In the genomic region with DNA sequence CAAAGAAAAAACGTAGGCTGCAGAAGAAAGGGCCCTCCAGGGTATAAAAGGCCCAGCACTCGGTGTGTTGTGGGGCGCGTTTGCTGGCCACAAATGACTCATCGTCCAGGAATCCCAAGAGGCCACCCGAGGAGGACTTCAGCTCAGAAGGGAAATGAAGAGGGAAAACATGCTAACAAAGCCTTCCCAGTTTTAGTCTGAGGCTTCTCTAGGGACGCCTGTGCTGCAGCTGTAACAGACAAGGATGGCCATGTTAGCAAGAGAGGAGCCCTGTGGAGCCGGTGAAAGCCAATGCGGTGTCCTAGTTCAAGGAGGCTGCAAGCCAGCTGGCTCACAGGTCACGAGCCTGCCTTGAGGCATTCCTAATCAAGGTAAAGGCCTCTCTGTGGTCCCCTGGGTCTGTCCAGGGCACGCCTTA, we compare ENCODE assay signal across 9 mouse cellular contexts. TPM values are rescaled to one million over a fixed set of nuclear protein-coding genes. Genes with fewer than 3 reads are reported as not detected.
A peak's percentile ranks its signal among the peaks of the same experiment; 100 is the strongest.
DNase-seq lines count a peak whose midpoint lies in the region; ATAC-seq and TF ChIP-seq lines count a peak whose summit lies in the region.
"Had no signal": no experiment of that assay in that cellular context is flagged by ENCODE, and none has a peak within 500 bp of the region (broad histone marks: within the 10 kb centered on the region; RNA-seq: fewer than 3 reads in every experiment).

No protein-coding gene starts in this region.

- H3K4me3 ChIP-seq in liver, adult 2 months (ENCODE audit: insufficient read depth, low read depth, low read length), result no peak overlapping the region
- no peak overlapping the region for H3K4me3 ChIP-seq in liver, embryonic 11.5 days (ENCODE audit: low read depth, low read length)
- no peak overlapping the region for H3K4me3 ChIP-seq in intestine, embryonic 16.5 days (ENCODE audit: low read length)
- no peak overlapping the region for H3K4me3 ChIP-seq in lung, embryonic 16.5 days (ENCODE audit: low read length)

- H3K4me1 ChIP-seq in liver, adult 2 months (ENCODE audit: control insufficient read depth, insufficient read depth, low read length), result peaks cover 9% of the 10 kb centered on the region
- peaks cover 5% of the 10 kb centered on the region; the same call in 1 of the 2 replicates for H3K4me1 ChIP-seq in liver, embryonic 11.5 days (replicated peaks; ENCODE audit: control insufficient read depth, insufficient read depth, low read length)
- peaks cover 20% of the 10 kb centered on the region for H3K4me1 ChIP-seq in intestine, embryonic 16.5 days (ENCODE audit: control insufficient read depth, insufficient read depth, low read length)
- H3K4me1 ChIP-seq in lung, embryonic 16.5 days (replicated peaks; ENCODE audit: control insufficient read depth, insufficient read depth, low read length), result peaks cover 14% of the 10 kb centered on the region

- no peaks in the 10 kb centered on the region for H3K36me3 ChIP-seq in liver, adult 2 months (ENCODE audit: control insufficient read depth, insufficient read depth, low read length)
- no peaks in the 10 kb centered on the region for H3K36me3 ChIP-seq in liver, embryonic 11.5 days (ENCODE audit: control insufficient read depth, insufficient read depth, low read length)
- no peaks in the 10 kb centered on the region for H3K36me3 ChIP-seq in intestine, embryonic 16.5 days (ENCODE audit: control insufficient read depth, insufficient read depth, low read length)
- H3K36me3 ChIP-seq in lung, embryonic 16.5 days (ENCODE audit: control insufficient read depth, insufficient read depth, low read length), result no peaks in the 10 kb centered on the region

- no peaks in the 10 kb centered on the region for H3K9me3 ChIP-seq in liver, embryonic 11.5 days (ENCODE audit: control insufficient read depth, low read length)
- H3K9me3 ChIP-seq in intestine, embryonic 16.5 days (ENCODE audit: control insufficient read depth, low read length), result no peaks in the 10 kb centered on the region
- H3K9me3 ChIP-seq in lung, embryonic 16.5 days (ENCODE audit: control insufficient read depth, low read length), result no peaks in the 10 kb centered on the region

- H3K79me2 ChIP-seq in liver, adult 2 months (ENCODE audit: control insufficient read depth, insufficient read depth, low read length), result no peaks in the 10 kb centered on the region

- peak overlapping the region; percentile 2; the same call in 1 of the 2 replicates for H3K27ac ChIP-seq in liver, adult 2 months (replicated peaks; ENCODE audit: insufficient read depth, low read depth, low read length)
- no peak overlapping the region for H3K27ac ChIP-seq in liver, embryonic 11.5 days (ENCODE audit: low read depth, low read length)
- H3K27ac ChIP-seq in intestine, embryonic 16.5 days (ENCODE audit: low read length), result peak overlapping the region; percentile 95
- peak overlapping the region; percentile 94 for H3K27ac ChIP-seq in lung, embryonic 16.5 days (ENCODE audit: low read length)

- peak; percentile 67 for DNase-seq in liver, adult 2 months (ENCODE audit: extremely low read depth, low read depth, low spot score)
- DNase-seq in liver, embryonic 11.5 days (ENCODE audit: low spot score), result no peak
- peak; percentile 77 for DNase-seq in embryo, embryonic 10.5 days (ENCODE audit: low spot score)
- peak; percentile 98 for DNase-seq in heart, adult 11 months
- peak; percentile 85 for DNase-seq in retina, postnatal 1 day
- DNase-seq in thymus, postnatal 14 days, result no peak

- ATAC-seq in liver, embryonic 11.5 days (replicated peaks; ENCODE audit: low FRiP score), result no peak
- peak; percentile 86 for ATAC-seq in intestine, embryonic 16.5 days
- peak; percentile 81 for ATAC-seq in lung, embryonic 16.5 days (ENCODE audit: low read depth)

- no peak for TF ChIP-seq CTCF in liver, adult 2 months (IDR thresholded peaks at IDR 0.05; ENCODE audit: low read depth, low read length)

- H3K27me3 ChIP-seq in liver, adult 2 months (ENCODE audit: control insufficient read depth, insufficient read depth, low read length), result no peaks in the 10 kb centered on the region
- no peaks in the 10 kb centered on the region for H3K27me3 ChIP-seq in liver, embryonic 11.5 days (replicated peaks; ENCODE audit: control insufficient read depth, insufficient read depth, low read length)
- H3K27me3 ChIP-seq in intestine, embryonic 16.5 days (replicated peaks; ENCODE audit: control insufficient read depth, insufficient read depth, low read length), result no peaks in the 10 kb centered on the region
- no peaks in the 10 kb centered on the region for H3K27me3 ChIP-seq in lung, embryonic 16.5 days (ENCODE audit: control insufficient read depth, insufficient read depth, low read depth, low read length)

- H3K9ac ChIP-seq in liver, adult 2 months (ENCODE audit: low read depth, low read length), result no peak overlapping the region
- no peak overlapping the region for H3K9ac ChIP-seq in liver, embryonic 11.5 days (ENCODE audit: low read depth, low read length)
- H3K9ac ChIP-seq in intestine, embryonic 16.5 days (ENCODE audit: low read depth, low read length), result peak overlapping the region; percentile 59; the same call in 1 of the 2 replicates
- H3K9ac ChIP-seq in lung, embryonic 16.5 days (ENCODE audit: low read length), result peak overlapping the region; percentile 49

- no peak overlapping the region for H3K4me2 ChIP-seq in liver, embryonic 11.5 days
- peak overlapping the region; percentile 30 for H3K4me2 ChIP-seq in intestine, embryonic 16.5 days (ENCODE audit: low read depth, low read length)
- peak overlapping the region; percentile 32 for H3K4me2 ChIP-seq in lung, embryonic 16.5 days (ENCODE audit: low read depth, low read length)

- 33% methylated on average over 11 of the region's 11 CpGs for WGBS in liver, adult 2 months
- 19% methylated on average over 11 of the region's 11 CpGs for WGBS in liver, embryonic 11.5 days
- whole genome bisulfite sequencing in intestine, embryonic 16.5 days, result 13% methylated on average over 11 of the region's 11 CpGs
- 10% methylated on average over 11 of the region's 11 CpGs for WGBS in lung, embryonic 16.5 days

- TF ChIP-seq POLR2A in liver, adult 2 months (IDR thresholded peaks at IDR 0.05; ENCODE audit: extremely low read depth, insufficient read depth, low read length), result no peak

RNA-seq across cellular contexts. Expression of gene 1810062G17Rik, which starts 6.0 kb away (rescaled TPM):
- total RNA-seq in liver, adult 2 months (2014; rRNA removed), result 1.4 and 1.7 TPM in 2 replicates
- 0.87 and 0.91 TPM in 2 replicates for polyA plus RNA-seq in liver, adult 2 months (2012; rRNA removed)
- polyA plus RNA-seq in liver, embryonic 11.5 days (2014; fragmentation: Nextera tagmentation; extraction: Ambion mirVana), result 0.48 and 0.75 TPM in 2 replicates
- 1.6 and 2.3 TPM in 2 replicates for polyA plus RNA-seq in intestine, embryonic 16.5 days (2015; fragmentation: Nextera tagmentation; extraction: Ambion mirVana)
- 3.6 and 3.9 TPM in 2 replicates for polyA plus RNA-seq in lung, embryonic 16.5 days (2015; fragmentation: Nextera tagmentation; extraction: Ambion mirVana)

RNA-seq across cellular contexts. Expression of gene Anxa5, which starts 6.1 kb away (rescaled TPM):
- total RNA-seq in liver, adult 2 months (2014; rRNA removed), result 77.4 and 95.0 TPM in 2 replicates
- 152 and 159 TPM in 2 replicates for polyA plus RNA-seq in liver, adult 2 months (2012; rRNA removed)
- 105 and 108 TPM in 2 replicates for polyA plus RNA-seq in liver, embryonic 11.5 days (2014; fragmentation: Nextera tagmentation; extraction: Ambion mirVana)
- 283 and 291 TPM in 2 replicates for polyA plus RNA-seq in intestine, embryonic 16.5 days (2015; fragmentation: Nextera tagmentation; extraction: Ambion mirVana)
- polyA plus RNA-seq in lung, embryonic 16.5 days (2015; fragmentation: Nextera tagmentation; extraction: Ambion mirVana), result 424 and 464 TPM in 2 replicates

RNA-seq across cellular contexts. Expression of gene Gm11549, which starts 39.8 kb away (rescaled TPM):
- not detected in 2 replicates for total RNA-seq in liver, adult 2 months (2014; rRNA removed)
- polyA plus RNA-seq in liver, adult 2 months (2012; rRNA removed), result not detected in 2 replicates
- not detected in 2 replicates for polyA plus RNA-seq in liver, embryonic 11.5 days (2014; fragmentation: Nextera tagmentation; extraction: Ambion mirVana)
- 0.54 TPM in 2 replicates for polyA plus RNA-seq in intestine, embryonic 16.5 days (2015; fragmentation: Nextera tagmentation; extraction: Ambion mirVana)
- polyA plus RNA-seq in lung, embryonic 16.5 days (2015; fragmentation: Nextera tagmentation; extraction: Ambion mirVana), result 0.09 and 0.16 TPM in 2 replicates
- total RNA-seq: MEL had no signal

Comparison
In these comparisons a context has a peak if more than half of its experiments do, and no peak if none do; other contexts are left out.
1. DNase-seq: peak in liver, adult 2 months (single experiment), embryo, embryonic 10.5 days (single experiment), heart, adult 11 months (single experiment) and retina, postnatal 1 day (single experiment); none in liver, embryonic 11.5 days (single experiment) and thymus, postnatal 14 days (single experiment).
2. H3K9ac ChIP-seq: peak in intestine, embryonic 16.5 days (single experiment) and lung, embryonic 16.5 days (single experiment); none in liver, adult 2 months (single experiment) and liver, embryonic 11.5 days (single experiment).